Mouse (Mus musculus): Measurements from ENCODE around the gene Gm8369. TPM values are rescaled to one million over a fixed set of nuclear protein-coding genes. Genes with fewer than 3 reads are reported as not detected.

Gm8369 gene
- polyA plus RNA-seq (2017; shearing (Covaris generic)), result 506 TPM

GRCm38 (mm10) chr19:11485746-11486145 lies at the start of gene Gm8369:
Gene Gm8369 (plus strand): TSS chr19:11485938.

GRCm38 (mm10) chr19:11443338-11443737 lies 42.4 kb upstream of the Gm8369 start, which contains the start of gene Ms4a4b:
Gene Ms4a4b (plus strand): TSS chr19:11443553.

GRCm38 (mm10) chr19:11469215-11469614 lies 16.5 kb upstream of the Gm8369 start, which contains the start of gene Ms4a6c:
Gene Ms4a6c (plus strand): TSS chr19:11469366.

GRCm38 (mm10) chr19:11516246-11516645 lies 30.5 kb downstream of the Gm8369 start, which contains the start of gene Ms4a6b:
Gene Ms4a6b (plus strand): TSS chr19:11516512.

GRCm38 (mm10) chr19:11536593-11536992 lies 50.9 kb downstream of the Gm8369 start, which contains the start of gene Ms4a4d:
Gene Ms4a4d (plus strand): TSS chr19:11536801.

Other genes starting within 250 kb of the Gm8369 start
- gene Ms4a1, start 219.7 kb upstream of the Gm8369 start, polyA plus RNA-seq (2017; shearing (Covaris generic)), result 0.41 TPM
- not detected for gene Ms4a5, start 202.1 kb upstream of the Gm8369 start, polyA plus RNA-seq (2017; shearing (Covaris generic))
- gene Ms4a14, start 171.5 kb upstream of the Gm8369 start, polyA plus RNA-seq (2017; shearing (Covaris generic)), result not detected
- not detected for gene Ms4a7, start 149.8 kb upstream of the Gm8369 start, polyA plus RNA-seq (2017; shearing (Covaris generic))
- gene Ms4a4a, start 110.4 kb upstream of the Gm8369 start, polyA plus RNA-seq (2017; shearing (Covaris generic)), result 6.5 TPM
- gene Ms4a4c, start 81.2 kb upstream of the Gm8369 start, polyA plus RNA-seq (2017; shearing (Covaris generic)), result 178 TPM
- 2,892 TPM for gene Ms4a4b, start 42.4 kb upstream of the Gm8369 start, polyA plus RNA-seq (2017; shearing (Covaris generic))
- gene Ms4a6c, start 16.6 kb upstream of the Gm8369 start, polyA plus RNA-seq (2017; shearing (Covaris generic)), result 7.2 TPM
- gene Ms4a6b, start 30.6 kb downstream of the Gm8369 start, polyA plus RNA-seq (2017; shearing (Covaris generic)), result 633 TPM
- gene Ms4a4d, start 50.9 kb downstream of the Gm8369 start, polyA plus RNA-seq (2017; shearing (Covaris generic)), result 0.67 TPM
- gene Ms4a6d, start 118.9 kb downstream of the Gm8369 start, polyA plus RNA-seq (2017; shearing (Covaris generic)), result 24.3 TPM
- gene Ms4a2, start 137.8 kb downstream of the Gm8369 start, polyA plus RNA-seq (2017; shearing (Covaris generic)), result not detected
- not detected for gene Ms4a3, start 154.9 kb downstream of the Gm8369 start, polyA plus RNA-seq (2017; shearing (Covaris generic))
- gene Oosp2, start 174.6 kb downstream of the Gm8369 start, polyA plus RNA-seq (2017; shearing (Covaris generic)), result not detected
- gene Oosp1, start 205.2 kb downstream of the Gm8369 start, polyA plus RNA-seq (2017; shearing (Covaris generic)), result not detected
- gene Oosp3, start 211.1 kb downstream of the Gm8369 start, polyA plus RNA-seq (2017; shearing (Covaris generic)), result 0.66 TPM

Measured in effector memory CD4-positive, alpha-beta T cell, adult 7 months (primary cell).